Mouse (Mus musculus) heart, postnatal 0 days (tissue): ENCODE results near the gene Mrtfa. TPM values are rescaled to one million over a fixed set of nuclear protein-coding genes. Genes with fewer than 3 reads are reported as not detected.
A peak's percentile ranks its signal among the peaks of the same experiment; 100 is the strongest.

Experiments used
- ATAC-seq: fragments of 200-750 bp; cut with Nextera tagmentation; 2 replicates; pipeline ENCODE4 v1.8.0; 2017; ENCODE audit warnings: low read depth, moderate number of reproducible peaks, moderate library complexity; ENCODE audit not compliant: insufficient read depth
- DNase-seq: peaks from one replicate; pipeline ENCODE4 v3.0.0-alpha.2; 2016; ENCODE audit warnings: low spot score
- H3K27ac ChIP-seq: fragments of 300-500 bp; sonication (generic); 2 replicates; pipeline ENCODE4 v1.5.1; 2014; ENCODE audit warnings: low read depth, mild to moderate bottlenecking
- H3K27me3 ChIP-seq: fragments of 300-500 bp; sonication (generic); 2 replicates; pipeline ENCODE4 v1.6.1; 2014; ENCODE audit warnings: low read length, mixed read lengths; ENCODE audit not compliant: control insufficient read depth, insufficient read depth
- H3K36me3 ChIP-seq: fragments of 300-500 bp; sonication (generic); replicated peaks from 2 replicates; pipeline ENCODE4 v1.6.1; 2014; ENCODE audit warnings: low read length, mixed read lengths; ENCODE audit not compliant: control insufficient read depth, insufficient read depth
- H3K4me1 ChIP-seq: fragments of 300-500 bp; sonication (generic); 2 replicates; pipeline ENCODE4 v1.6.1; 2014; ENCODE audit warnings: antibody characterized with exemption; ENCODE audit not compliant: control insufficient read depth, insufficient read depth
- H3K4me2 ChIP-seq: fragments of 300-500 bp; sonication (generic); 2 replicates; pipeline ENCODE4 v1.6.1; 2014; ENCODE audit warnings: low read depth, mild to moderate bottlenecking, low read length, moderate library complexity
- H3K4me3 ChIP-seq: fragments of 300-500 bp; sonication (generic); 2 replicates; pipeline ENCODE4 v1.5.1; 2014; ENCODE audit warnings: low read depth, low read length
- H3K9ac ChIP-seq: fragments of 300-500 bp; sonication (generic); replicated peaks from 2 replicates; pipeline ENCODE4 v1.6.1; 2014; ENCODE audit warnings: low read depth, low read length, mixed read lengths
- H3K9me3 ChIP-seq: fragments of 300-500 bp; sonication (generic); replicated peaks from 2 replicates; pipeline ENCODE4 v1.6.1; 2016; ENCODE audit warnings: low read length; ENCODE audit not compliant: control insufficient read depth
- CTCF ChIP-seq: IDR thresholded peaks from 2 replicates; pipeline ENCODE4 v1.5.1; 2016; ENCODE audit warnings: antibody characterized with exemption, control low read depth, low read depth
- EP300 ChIP-seq: IDR thresholded peaks from 2 replicates; pipeline ENCODE4 v1.6.1; 2016; ENCODE audit warnings: antibody characterized with exemption, low read depth
- WGBS: fragments of 180-500 bp; shearing (Covaris S2); extraction: QIAGEN DNeasy Blood & Tissue Kit; methylation state at CpG from one replicate; pipeline ENCODE4 v1.1.7; 2014; 5-methylcytosine and 5-hydroxymethylcytosine counted together
- polyA plus RNA-seq: library from polyadenylated mRNA; unstranded; fragments of >200 nt; fragmentation: Nextera tagmentation; extraction: Ambion mirVana; gene quantifications from 2 replicates; pipeline ENCODE4 v1.2.1, GENCODE M21; 2015
- total RNA-seq: library from RNA; depleted of rRNA; stranded (reverse); fragments of >200 nt; gene quantifications from 2 replicates; pipeline ENCODE4 v1.2.3, GENCODE M21; 2014; ENCODE audit warnings: low replicate concordance; rRNA removed

Gene Mrtfa
- total and polyA plus RNA-seq, 2 experiments from 2014 or later: 4.9 to 26.0 TPM

DNA sequence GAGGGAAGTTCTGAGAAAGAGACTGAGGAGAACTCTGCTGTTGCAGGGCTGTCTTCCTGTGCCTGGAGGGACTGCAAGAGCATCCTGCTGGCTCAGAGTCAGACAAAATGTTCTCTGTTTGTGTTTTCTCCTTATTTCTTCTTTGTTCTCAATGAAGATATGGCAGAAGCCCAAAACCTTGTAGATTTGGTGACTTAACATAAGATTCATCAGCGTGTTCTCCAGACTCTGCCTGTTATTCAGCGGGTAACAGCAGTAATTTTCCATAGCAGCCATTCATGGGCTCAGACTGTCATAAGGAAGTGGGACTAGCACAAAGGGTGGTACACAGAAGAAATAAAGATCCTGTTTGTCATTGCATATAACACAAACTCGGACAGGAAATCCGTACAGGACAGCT, 210.9 kb downstream of the Mrtfa start:
- Histone ChIP-seq H3K9ac (no peak overlapping the region), H3K9me3 (no peaks in the 10 kb centered on the region), H3K36me3 (no peaks in the 10 kb centered on the region), H3K4me3 (no peak overlapping the region), H3K4me2 (no peak overlapping the region), H3K27ac (peak overlapping the region; percentile 22; the same call in 1 of the 2 replicates), H3K27me3 (no peaks in the 10 kb centered on the region), H3K4me1 (0 out of 2 replicates have a peak, but pooled peaks cover 4% of the 10 kb centered on the region)
- no peak for ATAC-seq
- DNase-seq: no peak
- no peak for TF ChIP-seq EP300
- no peak for TF ChIP-seq CTCF
- WGBS: 50% methylated on average over 4 of the region's 4 CpGs

DNA sequence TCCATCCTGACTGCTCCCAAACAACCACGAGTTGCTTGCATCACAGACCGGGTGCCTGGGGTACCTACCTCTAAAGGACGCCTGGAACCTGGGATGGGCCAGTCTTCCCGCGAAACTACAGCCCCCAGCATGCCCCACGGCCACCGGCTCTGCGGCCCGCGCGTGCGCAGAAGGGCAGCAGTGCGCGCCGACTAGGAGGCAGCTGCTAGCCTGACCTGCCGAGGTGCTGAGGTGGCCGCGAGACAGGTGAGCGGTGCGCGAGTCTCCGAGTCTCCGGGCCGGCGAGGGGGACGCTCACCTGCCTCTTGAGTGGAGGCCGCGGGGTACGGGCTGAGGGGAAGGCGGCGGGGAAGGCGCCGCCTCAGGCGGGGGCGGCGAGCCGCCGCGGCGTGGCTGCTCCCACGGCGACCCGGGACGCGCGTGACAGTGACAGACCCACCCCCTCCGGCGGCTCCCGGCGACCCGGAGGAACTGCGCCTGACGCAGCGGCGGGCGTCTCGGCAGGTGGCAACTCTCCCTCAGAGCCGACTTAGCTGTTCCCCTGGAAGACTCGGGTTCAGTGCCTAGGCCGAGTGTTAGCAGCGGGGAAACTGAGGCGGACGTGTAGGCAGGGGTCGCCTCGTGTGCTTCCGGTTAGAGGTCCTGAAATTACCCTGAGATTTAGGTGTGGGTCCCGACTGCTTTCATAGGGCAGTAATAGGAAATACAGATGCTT, 212.8 kb downstream of the Mrtfa start, which contains the start of gene Sgsm3:
Gene Sgsm3 (plus strand): TSS at position 146 of the 715 bp plus-strand sequence.
- Histone ChIP-seq H3K9ac (peak within 1 kb of the TSS; percentile 55), H3K9me3 (no peaks in the 10 kb centered on the region), H3K4me2 (peak within 1 kb of the TSS; percentile 88), H3K4me3 (peak within 1 kb of the TSS; percentile 81), H3K36me3 (no peaks in the 10 kb centered on the region), H3K27ac (no peak within 1 kb of the TSS), H3K4me1 (0 out of 2 replicates have a peak, but pooled peaks cover 9% of the 10 kb centered on the region), H3K27me3 (no peaks in the 10 kb centered on the region)
- TF ChIP-seq EP300 (no peak), CTCF (no peak)
- peak; percentile 72 for DNase-seq
- ATAC-seq: peak; percentile 91
- WGBS: under 1% methylated on average over 67 of the region's 67 CpGs

DNA sequence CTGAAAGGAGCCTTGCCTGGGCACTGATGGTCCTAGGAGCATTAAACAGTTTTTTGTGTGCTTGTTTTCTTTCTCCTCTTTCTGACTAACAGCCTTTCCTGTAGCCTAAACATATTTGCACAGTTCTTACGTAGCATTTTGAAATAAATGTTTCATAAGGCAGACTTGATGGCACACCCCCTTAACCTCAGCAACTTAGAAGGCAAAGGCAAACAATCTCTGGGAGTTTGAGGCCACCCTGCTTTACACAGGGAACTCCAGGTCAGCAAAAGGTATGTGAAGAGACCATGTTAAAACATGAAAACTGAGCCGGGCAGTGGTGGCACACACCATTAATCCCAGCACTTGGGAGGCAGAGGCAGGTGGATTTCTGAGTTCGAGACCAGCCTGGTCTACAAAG, 214.9 kb downstream of the Mrtfa start:
- Histone ChIP-seq H3K9me3 (no peaks in the 10 kb centered on the region), H3K27me3 (no peaks in the 10 kb centered on the region), H3K36me3 (peaks cover 2% of the 10 kb centered on the region; the same call in 1 of the 2 replicates), H3K27ac (no peak overlapping the region), H3K4me3 (no peak overlapping the region), H3K4me2 (no peak overlapping the region), H3K9ac (no peak overlapping the region), H3K4me1 (0 out of 2 replicates have a peak, but pooled peaks cover 9% of the 10 kb centered on the region)
- DNase-seq (no peak), ATAC-seq (no peak)
- TF ChIP-seq EP300 (no peak), CTCF (no peak)
- WGBS: 88% methylated on average over 3 of the region's 3 CpGs

DNA sequence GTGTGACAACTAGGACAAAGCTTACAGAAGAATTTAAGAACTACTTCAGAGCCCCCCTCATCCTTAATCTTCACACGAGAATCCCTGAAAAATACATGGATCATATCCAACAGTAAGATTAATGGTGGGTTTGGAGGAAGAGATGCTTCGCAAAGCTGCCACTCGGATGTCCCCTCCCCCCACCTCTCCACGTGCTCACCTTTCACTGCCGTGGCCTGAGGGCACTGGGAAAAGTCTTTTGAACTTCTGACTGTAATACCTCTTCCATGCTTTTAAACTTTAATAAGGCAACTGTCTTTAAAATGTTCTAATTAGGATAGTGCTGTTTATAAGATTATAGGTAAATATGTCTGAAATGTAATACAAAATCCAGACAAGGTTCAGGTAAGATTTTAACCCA, 216.2 kb downstream of the Mrtfa start:
- no peak for TF ChIP-seq CTCF
- TF ChIP-seq EP300: no peak
- no peaks in the 10 kb centered on the region for H3K9me3 ChIP-seq
- H3K4me2 ChIP-seq: no peak overlapping the region
- H3K4me3 ChIP-seq: no peak overlapping the region
- peaks cover 16% of the 10 kb centered on the region for H3K36me3 ChIP-seq
- H3K27ac ChIP-seq: no peak overlapping the region
- no peak overlapping the region for H3K9ac ChIP-seq
- H3K4me1 ChIP-seq: 0 out of 2 replicates have a peak, but pooled peaks cover 9% of the 10 kb centered on the region
- H3K27me3 ChIP-seq: no peaks in the 10 kb centered on the region
- WGBS: 44% methylated on average over 5 of the region's 5 CpGs
- DNase-seq (no peak), ATAC-seq (no peak)

DNA sequence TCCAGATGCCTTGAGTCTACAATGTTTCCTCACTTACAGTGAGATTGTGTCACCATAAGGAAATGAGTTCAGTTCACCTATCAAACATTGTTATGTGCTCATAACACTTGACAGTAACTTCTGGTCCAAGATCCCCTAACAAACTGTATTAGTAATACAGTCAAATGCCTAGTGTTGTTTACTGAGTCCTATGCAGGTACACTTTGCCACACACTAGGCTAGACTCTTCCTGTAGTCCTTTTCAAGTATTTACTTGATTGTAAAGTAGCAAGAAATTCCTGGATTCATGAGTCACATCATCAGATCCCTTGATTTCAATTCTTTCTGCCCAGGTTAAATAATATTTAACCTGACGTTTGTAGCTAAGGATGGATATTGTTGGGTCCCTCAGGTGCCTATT, 221.2 kb downstream of the Mrtfa start:
- DNase-seq (no peak), ATAC-seq (no peak)
- Histone ChIP-seq H3K36me3 (peaks cover 59% of the 10 kb centered on the region), H3K4me2 (no peak overlapping the region), H3K27ac (no peak overlapping the region), H3K27me3 (no peaks in the 10 kb centered on the region), H3K4me3 (no peak overlapping the region), H3K9ac (no peak overlapping the region), H3K4me1 (0 out of 2 replicates have a peak, but pooled peaks cover 6% of the 10 kb centered on the region), H3K9me3 (no peaks in the 10 kb centered on the region)
- 79% methylated on average over 1 of the region's 1 CpGs for WGBS
- no peak for TF ChIP-seq EP300
- TF ChIP-seq CTCF: no peak

Other genes with a start within 250 kb of the Mrtfa start
- 148 and 149 TPM in 2 replicates for gene Adsl, start 242.3 kb downstream of the Mrtfa start, total RNA-seq
- 156 and 159 TPM in 2 replicates for gene Adsl, start 242.3 kb downstream of the Mrtfa start, polyA plus RNA-seq
- gene Sgsm3, start 213.0 kb downstream of the Mrtfa start, total RNA-seq: 21.0 and 35.6 TPM in 2 replicates
- gene Sgsm3, start 213.0 kb downstream of the Mrtfa start, polyA plus RNA-seq: 7.8 and 9.3 TPM in 2 replicates
- 4.2 TPM in 1 of 2 replicates, not detected in the other for gene Mchr1, start 44.7 kb upstream of the Mrtfa start, total RNA-seq
- gene Mchr1, start 44.7 kb upstream of the Mrtfa start, polyA plus RNA-seq: not detected in 2 replicates
- gene Slc25a17, start 170.1 kb upstream of the Mrtfa start, total RNA-seq: 20.1 and 35.7 TPM in 2 replicates
- 39.8 and 40.8 TPM in 2 replicates for gene Slc25a17, start 170.1 kb upstream of the Mrtfa start, polyA plus RNA-seq
- gene St13, start 209.3 kb upstream of the Mrtfa start, total RNA-seq: 52.8 and 55.2 TPM in 2 replicates
- 85.4 and 90.4 TPM in 2 replicates for gene St13, start 209.3 kb upstream of the Mrtfa start, polyA plus RNA-seq
- 10.5 and 14.9 TPM in 2 replicates for gene Xpnpep3, start 209.4 kb upstream of the Mrtfa start, total RNA-seq
- gene Xpnpep3, start 209.4 kb upstream of the Mrtfa start, polyA plus RNA-seq: 6.9 and 7.3 TPM in 2 replicates
- gene Dnajb7, start 217.5 kb upstream of the Mrtfa start, total RNA-seq: not detected in 2 replicates
- 0.46 and 0.55 TPM in 2 replicates for gene Dnajb7, start 217.5 kb upstream of the Mrtfa start, polyA plus RNA-seq